Mouse (Mus musculus) adrenal gland, adult 2 months (tissue): ENCODE measurements at regions not wholly inside any gene's neighbourhood (a gene's known extent, or its start where the extent isn't known, plus 50 kb on each side); places are given as distances from the start of the nearest gene placed in this dataset.
A peak's percentile ranks its signal among the peaks of the same experiment; 100 is the strongest.

Experiments
- DNase-seq: peaks from one replicate; pipeline ENCODE4 v3.0.0; 2021

GRCm38 (mm10) chr16:30118876-30119275, 54.7 kb downstream of the Hes1 start:
- DNase-seq: no peak

GRCm38 (mm10) chr16:30120330-30121265, 56.4 kb downstream of the Hes1 start:
- DNase-seq: no peak

GRCm38 (mm10) chr16:30121596-30121995, 57.4 kb downstream of the Hes1 start:
- DNase-seq: no peak

GRCm38 (mm10) chr16:30122211-30123070, 58.3 kb downstream of the Hes1 start:
- DNase-seq: no peak

- no peak for DNase-seq
Measured at GRCm38 (mm10) chr16:30127015-30127414, 62.8 kb downstream of the Hes1 start.

GRCm38 (mm10) chr16:30128787-30129186, 64.6 kb downstream of the Hes1 start:
- DNase-seq: no peak

GRCm38 (mm10) chr16:30129218-30130112, 65.3 kb downstream of the Hes1 start:
- DNase-seq: no peak

- DNase-seq: no peak
Measured at GRCm38 (mm10) chr16:30130113-30130471, 65.9 kb downstream of the Hes1 start.

- no peak for DNase-seq
Measured at GRCm38 (mm10) chr16:30132086-30132485, 67.9 kb downstream of the Hes1 start.

GRCm38 (mm10) chr16:30134642-30135165, 70.5 kb downstream of the Hes1 start:
- no peak for DNase-seq

GRCm38 (mm10) chr16:30136849-30137248, 72.7 kb downstream of the Hes1 start:
- no peak for DNase-seq

GRCm38 (mm10) chr16:30137812-30138211, 73.6 kb downstream of the Hes1 start:
- DNase-seq: no peak

GRCm38 (mm10) chr16:30144818-30145464, 80.8 kb downstream of the Hes1 start:
- no peak for DNase-seq

- DNase-seq: peak; percentile 15
Measured at GRCm38 (mm10) chr16:30145465-30146207, 81.5 kb downstream of the Hes1 start.

- DNase-seq: no peak
Measured at GRCm38 (mm10) chr16:30146208-30146525, 82.0 kb downstream of the Hes1 start.

GRCm38 (mm10) chr16:30147296-30147695, 83.1 kb downstream of the Hes1 start:
- no peak for DNase-seq

GRCm38 (mm10) chr16:30151104-30151503, 86.9 kb downstream of the Hes1 start:
- no peak for DNase-seq

GRCm38 (mm10) chr16:30155070-30155469, 90.9 kb downstream of the Hes1 start:
- no peak for DNase-seq

GRCm38 (mm10) chr16:30155486-30156246, 91.5 kb downstream of the Hes1 start:
- no peak for DNase-seq

GRCm38 (mm10) chr16:30158184-30158583, 94.0 kb downstream of the Hes1 start:
- DNase-seq: no peak
